Mouse (Mus musculus): ENCODE data around the gene Catsperd. TPM values are rescaled to one million over a fixed set of nuclear protein-coding genes. Genes with fewer than 3 reads are reported as not detected.

Catsperd gene
- total and polyA plus RNA-seq, 3 experiments: 0.16 to 0.36 (median 0.21) TPM

GRCm38 (mm10) chr17:56703038-56703437 lies 75.1 kb downstream of the Catsperd start:
- H3K9me3 ChIP-seq (replicated peaks; ENCODE audit: low read length): no peaks in the 10 kb centered on the region
- no peak overlapping the region for H3K27ac ChIP-seq (ENCODE audit: insufficient read depth, low read depth)
- H3K4me2 ChIP-seq (ENCODE audit: insufficient read depth, low read depth, poor library complexity, severe bottlenecking): no peak overlapping the region
- no peak overlapping the region for H3K9ac ChIP-seq (ENCODE audit: insufficient read depth, low read depth)
- TF ChIP-seq MAX (IDR thresholded peaks at IDR 0.05; ENCODE audit: low read length) (no peak), ZMIZ1 (IDR thresholded peaks at IDR 0.05; ENCODE audit: low read depth, low read length) (no peak), UBTF (IDR thresholded peaks at IDR 0.05; ENCODE audit: low read depth, low read length) (no peak), ZNF384 (IDR thresholded peaks at IDR 0.05; ENCODE audit: low read depth, low read length) (no peak), CTCF (conservative IDR thresholded peaks at IDR 0.05 in 1 of 2, IDR thresholded peaks at IDR 0.05 in 1 of 2; ENCODE audit: low read depth in 2 of 2, low read length in 2 of 2) (no peak), GABPA (IDR thresholded peaks at IDR 0.05; ENCODE audit: insufficient replicate concordance, low read depth, low read length) (no peak), E2F4 (IDR thresholded peaks at IDR 0.05; ENCODE audit: insufficient replicate concordance, low read depth, low read length) (no peak), BHLHE40 (IDR thresholded peaks at IDR 0.05; ENCODE audit: low read depth, low read length) (no peak), ELF1 (IDR thresholded peaks at IDR 0.05; ENCODE audit: low read depth, low read length) (no peak)
- no peak for DNase-seq (ENCODE audit: extremely low read depth)
- no peaks in the 10 kb centered on the region for H3K27me3 ChIP-seq (replicated peaks)
- dilution Hi-C loops (cut with MboI; ENCODE audit: extremely low pct_ligation_motif_present, extremely low pct_unique_long_range_greater_than_20kb, low sequenced_read_pairs): no loop called here
- peaks cover 94 to 97% of the 10 kb centered on the region in 2 experiments for H3K36me3 ChIP-seq (replicated peaks in 1 of 2; ENCODE audit: control insufficient read depth in 1 of 2, insufficient read depth in 1 of 2, low read length in 1 of 2)
- H3K79me2 ChIP-seq (replicated peaks; ENCODE audit: control insufficient read depth, extremely low read depth, insufficient read depth, poor library complexity, severe bottlenecking): no peaks in the 10 kb centered on the region
- H3K4me1 ChIP-seq (ENCODE audit: control insufficient read depth in 1 of 2, insufficient read depth in 2 of 2): no peaks in the 10 kb centered on the region; a peak in 1 of 4 replicates
- H3K4me3 ChIP-seq (replicated peaks in 1 of 3; ENCODE audit: low read depth in 2 of 3, low read length in 2 of 3, poor library complexity in 1 of 3): no peak overlapping the region
- in situ Hi-C loops (cut with MboI; ENCODE audit: low pct_ligation_motif_present, low pct_unique_long_range_greater_than_20kb, low sequenced_read_pairs): no loop called here

GRCm38 (mm10) chr17:56706515-56706914 lies 78.6 kb downstream of the Catsperd start:
- Histone ChIP-seq H3K4me3 (replicated peaks in 1 of 3; ENCODE audit: low read depth in 2 of 3, low read length in 2 of 3, poor library complexity in 1 of 3) (no peak overlapping the region), H3K9me3 (replicated peaks; ENCODE audit: low read length) (no peaks in the 10 kb centered on the region), H3K4me1 (ENCODE audit: control insufficient read depth in 1 of 2, insufficient read depth in 2 of 2) (peaks cover 9 to 18% of the 10 kb centered on the region in 2 experiments), H3K4me2 (ENCODE audit: insufficient read depth, low read depth, poor library complexity, severe bottlenecking) (no peak overlapping the region), H3K27me3 (replicated peaks) (no peaks in the 10 kb centered on the region), H3K9ac (ENCODE audit: insufficient read depth, low read depth) (no peak overlapping the region), H3K27ac (ENCODE audit: insufficient read depth, low read depth) (no peak overlapping the region), H3K79me2 (replicated peaks; ENCODE audit: control insufficient read depth, extremely low read depth, insufficient read depth, poor library complexity, severe bottlenecking) (no peaks in the 10 kb centered on the region), H3K36me3 (replicated peaks in 1 of 2; ENCODE audit: control insufficient read depth in 1 of 2, insufficient read depth in 1 of 2, low read length in 1 of 2) (peaks cover 94 to 97% of the 10 kb centered on the region in 2 experiments)
- in situ Hi-C loops (cut with MboI; ENCODE audit: low pct_ligation_motif_present, low pct_unique_long_range_greater_than_20kb, low sequenced_read_pairs): no loop called here
- TF ChIP-seq MAZ (IDR thresholded peaks at IDR 0.05; ENCODE audit: low read depth, low read length) (no peak), KAT2A (IDR thresholded peaks at IDR 0.05; ENCODE audit: insufficient replicate concordance, low read length) (no peak), NRF1 (IDR thresholded peaks at IDR 0.05; ENCODE audit: low read depth, low read length) (no peak), ZMIZ1 (IDR thresholded peaks at IDR 0.05; ENCODE audit: low read depth, low read length) (no peak), ZNF384 (IDR thresholded peaks at IDR 0.05; ENCODE audit: low read depth, low read length) (no peak), SMC3 (IDR thresholded peaks at IDR 0.05; ENCODE audit: low read depth, low read length) (no peak), UBTF (IDR thresholded peaks at IDR 0.05; ENCODE audit: low read depth, low read length) (no peak), MAX (IDR thresholded peaks at IDR 0.05; ENCODE audit: low read length) (no peak), USF2 (conservative IDR thresholded peaks at IDR 0.05; ENCODE audit: low read depth, low read length) (no peak), POLR2A (IDR thresholded peaks at IDR 0.05; ENCODE audit: low read depth, low read length) (no peak)
- no peak for DNase-seq (ENCODE audit: extremely low read depth)
- dilution Hi-C loops (cut with MboI; ENCODE audit: extremely low pct_ligation_motif_present, extremely low pct_unique_long_range_greater_than_20kb, low sequenced_read_pairs): no loop called here
